Mouse (Mus musculus): ENCODE results near the gene Gabarap.

The Gabarap gene

DNA sequence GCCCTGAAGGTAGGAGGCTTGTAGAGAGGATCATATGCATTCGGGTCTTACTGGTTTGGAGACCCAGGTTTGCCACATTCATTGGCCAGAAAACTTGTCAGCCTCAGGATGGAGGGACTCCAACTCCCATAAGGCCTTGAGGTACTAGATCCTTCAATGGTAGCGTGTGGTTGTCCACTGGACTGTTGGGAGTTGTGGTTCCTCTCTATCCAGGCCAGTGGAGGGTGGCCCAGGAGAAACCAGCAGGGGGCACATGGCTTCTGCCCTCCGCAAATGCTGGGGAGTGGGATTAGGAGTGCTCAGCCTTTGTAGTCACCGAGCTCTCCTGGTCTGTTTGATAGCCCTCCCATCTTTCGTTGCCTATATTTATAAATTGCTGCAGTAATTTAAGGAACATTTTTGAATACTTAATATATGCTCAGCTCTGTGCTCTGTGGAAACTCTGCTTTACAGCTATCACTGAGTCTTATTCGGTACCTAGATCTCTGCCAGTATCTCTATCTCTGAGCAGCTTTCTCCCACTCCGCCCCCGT, 29.9 kb downstream of the Gabarap start:
- DNase-seq (ENCODE audit: low read depth, low spot score): peak; percentile 95

DNA sequence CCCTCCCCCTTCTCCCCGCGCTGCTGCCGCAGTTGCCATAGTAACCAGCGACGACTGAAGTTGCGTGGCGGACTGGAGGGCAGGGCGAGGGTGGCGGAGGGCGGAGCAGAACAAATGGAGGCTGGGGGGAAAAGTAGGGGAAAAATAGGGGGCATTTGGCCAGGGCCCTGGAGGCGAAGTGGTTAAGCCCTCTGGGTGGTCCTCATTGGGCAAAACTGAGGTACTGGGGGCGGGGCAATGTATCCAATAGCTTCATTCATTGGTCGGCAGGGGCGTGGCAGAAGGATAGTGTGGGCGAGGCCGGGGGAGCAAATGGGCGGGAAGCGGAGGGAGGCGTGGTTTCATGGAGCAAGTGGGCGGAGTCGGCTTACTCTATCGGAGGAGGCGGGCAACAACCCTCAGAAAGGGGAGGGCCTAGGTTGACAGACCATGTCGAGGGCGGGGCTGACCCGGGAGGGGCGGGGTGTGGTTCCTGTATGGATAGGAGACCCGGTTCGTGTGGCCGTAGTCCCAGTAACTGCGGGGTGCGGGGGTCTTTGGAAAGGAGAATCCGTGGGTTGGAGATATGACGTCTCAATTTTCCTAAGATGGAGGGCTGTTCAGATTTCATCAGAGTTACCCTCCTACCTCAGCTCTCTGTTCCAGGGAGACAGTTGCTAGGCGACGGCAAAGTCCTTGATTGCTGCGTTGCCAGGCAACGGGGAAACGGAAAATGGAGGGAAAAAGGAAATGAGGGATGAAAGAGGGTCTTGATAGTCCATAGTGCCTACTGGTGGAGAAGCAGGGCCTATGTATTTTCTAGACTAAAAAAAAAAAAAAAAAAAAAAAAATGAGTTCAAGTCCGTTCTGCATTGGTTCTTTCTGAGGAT, 30.6 kb downstream of the Gabarap start:
- peak; percentile 99 for DNase-seq (ENCODE audit: low read depth, low spot score)

DNA sequence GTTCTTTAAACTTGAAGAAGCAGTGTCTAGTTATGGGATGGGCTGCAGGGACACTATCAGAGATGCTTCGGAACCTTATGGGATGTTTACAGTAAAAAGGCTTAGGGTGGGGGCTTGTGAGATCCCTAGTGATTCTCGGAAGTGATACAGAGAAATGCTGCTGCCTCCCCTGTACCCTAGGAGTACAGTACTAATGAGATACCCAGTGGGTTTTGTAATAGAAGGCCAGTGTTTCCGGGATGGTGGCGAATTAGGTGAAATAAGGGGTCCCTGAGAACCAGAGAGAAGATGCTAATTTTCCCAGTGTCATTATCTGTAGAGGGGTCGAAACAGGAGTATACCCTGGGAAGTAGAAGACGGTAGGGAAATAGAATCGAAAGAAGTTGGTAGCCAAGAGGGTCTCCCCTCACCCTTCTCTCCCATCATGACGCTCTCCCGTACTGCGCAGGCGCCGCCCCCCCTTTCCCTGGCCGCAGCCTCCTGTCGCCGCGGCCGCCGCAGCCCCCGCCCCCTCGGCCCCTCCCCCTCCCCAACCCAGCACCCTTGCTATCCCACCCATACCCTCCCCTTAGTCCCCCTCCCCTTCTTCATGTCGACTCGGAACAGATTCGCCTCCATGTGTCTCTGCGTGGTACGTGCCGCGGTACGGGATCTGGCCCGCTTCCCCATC, 32.7 kb downstream of the Gabarap start:
- no peak for DNase-seq (ENCODE audit: low read depth, low spot score)

DNA sequence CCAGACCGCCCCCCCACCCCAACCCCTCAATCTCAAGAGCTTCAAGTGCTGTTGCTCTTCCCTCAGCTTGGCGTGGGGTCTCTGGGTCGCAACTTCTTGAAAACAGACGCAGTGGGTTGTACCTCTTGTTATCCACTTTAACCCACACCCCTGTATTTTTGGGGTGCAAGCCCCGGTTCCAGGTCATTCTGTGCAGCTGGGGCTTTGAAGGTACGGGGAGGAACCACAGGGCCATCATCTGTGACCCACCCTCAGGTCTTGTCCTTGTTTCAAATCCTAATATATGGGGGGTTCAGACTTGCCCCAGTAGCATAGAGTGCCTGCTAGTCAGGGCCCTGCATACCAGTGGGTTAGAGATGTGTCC, 33.2 kb downstream of the Gabarap start:
- no peak for DNase-seq (ENCODE audit: low read depth, low spot score)

DNA sequence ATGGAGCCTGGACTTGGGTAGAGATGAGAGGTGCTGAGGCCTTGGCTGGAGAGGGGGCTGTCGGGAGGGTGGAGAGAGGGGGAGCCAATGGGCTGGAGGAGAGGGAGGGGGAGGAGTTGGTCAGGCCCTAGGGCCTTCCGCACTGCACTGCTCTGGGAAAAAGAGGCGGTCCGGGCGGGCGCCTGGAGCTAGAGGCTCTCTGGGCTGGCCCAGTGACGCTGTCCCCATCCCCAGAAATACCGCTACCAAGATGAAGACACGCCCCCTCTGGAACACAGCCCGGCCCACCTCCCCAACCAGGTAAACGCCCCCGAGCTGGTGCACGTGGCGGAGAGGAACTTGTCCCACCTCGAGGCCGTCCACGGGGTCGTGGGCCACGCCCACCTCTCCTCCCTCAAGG, 35.7 kb downstream of the Gabarap start:
- peak; percentile 86 for DNase-seq (ENCODE audit: low read depth, low spot score)

DNA sequence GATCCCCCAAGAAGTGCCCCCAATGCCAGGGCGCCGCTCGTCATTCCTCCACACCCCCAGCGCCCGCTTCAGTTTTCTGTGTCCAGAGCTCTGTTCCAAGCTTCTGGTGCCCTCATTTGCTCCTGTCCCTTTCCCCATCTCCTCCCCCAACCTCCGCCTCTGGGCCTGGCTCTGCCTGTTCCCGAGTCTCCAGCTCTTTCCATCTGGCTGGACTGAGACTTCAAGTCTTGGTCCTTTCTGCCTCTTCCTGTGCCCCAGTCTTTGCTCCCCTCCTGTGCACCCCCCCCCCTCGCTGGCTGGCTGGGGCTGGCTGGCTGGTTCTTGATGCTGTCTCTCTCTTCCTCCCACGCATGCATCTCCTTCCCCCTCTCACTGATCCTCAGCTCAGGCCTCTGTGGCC, 36.5 kb downstream of the Gabarap start:
- no peak for DNase-seq (ENCODE audit: low read depth, low spot score)

DNA sequence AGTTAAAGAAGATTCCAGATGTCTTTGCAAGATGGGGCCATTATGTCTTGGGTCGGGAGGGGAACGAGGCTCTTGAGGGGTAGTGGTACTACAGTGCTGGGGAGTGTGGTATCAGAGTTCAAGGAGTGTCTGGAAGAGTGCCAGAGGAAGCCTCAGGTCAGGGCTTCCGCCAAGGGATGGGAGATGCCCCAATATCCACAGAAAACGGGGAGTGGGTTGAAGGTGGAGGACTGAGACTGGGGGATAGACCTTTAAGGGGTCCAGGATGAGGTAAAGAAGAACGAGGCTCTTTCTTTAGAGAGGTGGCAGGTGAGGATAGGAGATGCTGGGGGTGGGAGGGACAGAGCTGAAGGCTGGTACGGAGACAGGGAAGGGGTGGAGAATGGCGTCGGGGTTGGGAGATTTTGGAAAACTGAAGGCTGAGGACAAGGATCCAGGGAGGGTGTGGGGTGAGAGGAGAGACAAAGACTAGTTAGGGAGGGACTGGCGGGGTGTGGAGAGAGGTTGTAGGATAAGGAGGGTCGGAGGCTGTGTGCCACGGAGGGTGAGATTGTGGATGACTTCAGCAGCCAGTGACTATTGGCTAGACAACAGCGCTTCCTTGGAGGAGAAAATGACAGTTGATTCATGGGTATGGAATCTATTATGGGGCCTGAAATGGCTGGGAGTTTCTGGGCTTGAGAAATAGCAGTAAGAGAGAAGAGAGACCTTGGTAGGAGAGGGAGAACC, 37.6 kb downstream of the Gabarap start:
- DNase-seq (ENCODE audit: low read depth, low spot score): no peak

GRCm38 (mm10) chr11:70029130-70029801, 38.3 kb downstream of the Gabarap start:
- DNase-seq (ENCODE audit: low read depth, low spot score): peak; percentile 99

DNA sequence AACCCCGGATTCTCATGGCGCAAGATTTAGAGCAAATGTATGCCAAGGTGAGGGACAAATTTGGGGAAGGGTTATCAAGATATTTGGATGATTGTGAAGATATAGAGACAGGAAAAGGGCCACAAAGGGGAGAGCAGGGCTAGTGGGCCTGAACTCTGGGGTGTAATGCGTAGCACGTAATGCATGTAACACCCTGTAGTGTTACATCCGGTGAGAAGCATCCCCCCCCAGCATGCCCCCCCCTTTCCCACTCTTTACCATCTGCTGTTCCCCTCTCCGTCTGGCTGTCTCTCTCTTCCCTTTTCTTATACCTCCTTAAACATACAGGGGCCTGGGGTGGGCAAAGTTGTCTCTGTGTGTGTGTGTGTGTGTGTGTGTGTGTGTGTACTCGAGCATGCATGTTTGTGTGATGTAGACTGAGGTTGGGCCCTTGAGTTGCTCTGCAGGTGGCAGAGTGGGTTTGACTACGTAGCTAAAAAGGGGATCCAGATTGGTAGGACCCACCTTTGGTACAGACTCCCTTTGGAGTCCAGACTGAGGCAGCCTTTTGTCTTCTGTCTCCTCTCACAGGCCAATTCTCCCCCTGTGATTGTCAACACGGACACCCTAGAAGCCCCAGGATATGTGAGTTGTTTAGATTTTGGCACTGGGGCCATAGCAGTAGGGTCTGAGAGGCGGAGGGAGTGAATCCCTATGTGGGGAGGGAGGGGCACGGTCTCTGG, 39.0 kb downstream of the Gabarap start:
- DNase-seq (ENCODE audit: low read depth, low spot score): no peak

- no peak for DNase-seq (ENCODE audit: low read depth, low spot score)
Observed at GRCm38 (mm10) chr11:70030651-70031320, 39.8 kb downstream of the Gabarap start.

- DNase-seq (ENCODE audit: low read depth, low spot score): no peak
Observed at GRCm38 (mm10) chr11:70031321-70031670, 40.4 kb downstream of the Gabarap start.

DNA sequence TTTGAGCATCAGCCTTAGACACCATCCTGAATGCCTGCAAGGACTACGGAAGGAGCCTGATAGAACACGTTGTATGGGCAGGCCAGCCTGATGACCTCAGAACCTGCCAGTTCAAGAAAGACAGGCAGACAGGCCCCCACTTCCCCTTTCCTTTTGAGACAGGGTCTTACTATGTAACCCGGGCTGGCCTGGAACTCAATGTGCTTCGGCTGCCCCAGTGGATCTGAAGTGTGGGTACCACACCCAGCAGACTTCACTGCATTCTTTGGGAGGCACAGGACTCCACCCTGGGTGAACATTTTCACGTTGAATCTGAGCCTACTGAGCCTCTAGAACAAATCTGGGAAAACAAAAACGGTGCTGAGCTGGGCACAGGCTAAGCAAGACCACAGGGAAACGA, 47.2 kb downstream of the Gabarap start:
- no peak for DNase-seq (ENCODE audit: low read depth, low spot score)

DNA sequence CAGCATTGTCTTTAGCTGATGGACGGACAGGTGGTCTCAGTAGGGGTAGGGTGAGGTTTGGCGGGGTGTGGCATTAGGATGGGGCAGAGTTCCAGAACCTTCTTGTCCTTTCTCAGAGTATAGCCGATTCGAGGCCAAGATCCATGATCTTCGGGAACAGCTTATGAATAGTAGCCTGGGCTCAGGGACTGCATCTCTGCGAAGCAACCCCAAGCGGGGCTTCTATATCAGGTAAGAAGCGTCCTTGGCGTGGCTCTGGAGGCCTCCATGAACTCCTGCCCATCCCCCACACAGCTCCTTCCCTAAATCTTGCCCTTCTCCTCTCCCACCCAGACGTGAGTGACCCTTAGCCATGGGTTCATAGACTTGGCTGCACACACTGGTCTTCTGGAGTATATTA, 48.7 kb downstream of the Gabarap start:
- no peak for DNase-seq (ENCODE audit: low read depth, low spot score)

DNA sequence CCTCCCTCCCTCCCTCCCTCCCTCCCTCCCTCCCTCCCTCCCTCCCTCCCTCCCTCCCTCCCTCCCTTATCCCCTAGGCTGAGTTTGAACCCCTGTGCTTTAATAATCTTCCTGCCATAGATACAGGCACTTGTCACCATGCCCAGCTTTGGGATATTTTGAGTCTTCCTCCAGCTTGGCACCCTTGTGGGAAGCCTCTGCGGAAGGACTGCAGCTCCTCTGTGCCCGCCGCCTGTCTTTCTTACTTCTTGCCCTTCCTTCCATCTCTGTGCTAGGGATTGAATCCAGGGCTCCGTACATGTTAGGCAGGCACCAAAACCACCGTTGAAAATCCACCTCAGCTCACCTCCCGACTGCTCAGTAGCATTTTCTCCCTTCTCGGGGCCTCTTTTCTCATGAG, 49.2 kb downstream of the Gabarap start:
- DNase-seq (ENCODE audit: low read depth, low spot score): no peak

GRCm38 (mm10) chr11:70042309-70043085, 51.6 kb downstream of the Gabarap start:
- DNase-seq (ENCODE audit: low read depth, low spot score): no peak

DNA sequence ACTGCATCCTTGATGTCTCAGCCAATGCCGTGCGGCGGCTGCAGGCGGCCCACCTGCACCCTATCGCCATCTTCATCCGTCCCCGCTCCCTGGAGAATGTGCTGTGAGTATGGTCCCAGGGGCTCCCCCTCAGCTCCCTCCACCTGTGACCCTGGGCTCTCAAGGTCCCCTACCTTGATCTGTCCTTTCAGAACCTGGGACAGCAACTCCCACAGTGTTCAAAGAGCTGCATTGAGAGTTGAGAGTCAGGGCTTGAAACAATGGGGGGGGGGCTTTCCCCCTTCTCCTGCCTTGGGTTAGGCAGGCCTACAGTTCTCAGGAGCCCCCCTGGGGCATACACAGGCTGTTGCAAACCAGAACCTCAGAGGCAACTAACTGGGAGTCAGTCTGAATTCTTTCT, 52.7 kb downstream of the Gabarap start:
- DNase-seq (ENCODE audit: low read depth, low spot score): peak; percentile 42

Data from ES-CJ7 (cell line).